Mouse (Mus musculus) right cerebral cortex, postnatal 14 days (tissue): ENCODE results near the gene Hoxb5.

Experiments
- DNase-seq: peaks from one replicate; pipeline ENCODE4 v3.0.0; 2022

Hoxb5 gene

DNA sequence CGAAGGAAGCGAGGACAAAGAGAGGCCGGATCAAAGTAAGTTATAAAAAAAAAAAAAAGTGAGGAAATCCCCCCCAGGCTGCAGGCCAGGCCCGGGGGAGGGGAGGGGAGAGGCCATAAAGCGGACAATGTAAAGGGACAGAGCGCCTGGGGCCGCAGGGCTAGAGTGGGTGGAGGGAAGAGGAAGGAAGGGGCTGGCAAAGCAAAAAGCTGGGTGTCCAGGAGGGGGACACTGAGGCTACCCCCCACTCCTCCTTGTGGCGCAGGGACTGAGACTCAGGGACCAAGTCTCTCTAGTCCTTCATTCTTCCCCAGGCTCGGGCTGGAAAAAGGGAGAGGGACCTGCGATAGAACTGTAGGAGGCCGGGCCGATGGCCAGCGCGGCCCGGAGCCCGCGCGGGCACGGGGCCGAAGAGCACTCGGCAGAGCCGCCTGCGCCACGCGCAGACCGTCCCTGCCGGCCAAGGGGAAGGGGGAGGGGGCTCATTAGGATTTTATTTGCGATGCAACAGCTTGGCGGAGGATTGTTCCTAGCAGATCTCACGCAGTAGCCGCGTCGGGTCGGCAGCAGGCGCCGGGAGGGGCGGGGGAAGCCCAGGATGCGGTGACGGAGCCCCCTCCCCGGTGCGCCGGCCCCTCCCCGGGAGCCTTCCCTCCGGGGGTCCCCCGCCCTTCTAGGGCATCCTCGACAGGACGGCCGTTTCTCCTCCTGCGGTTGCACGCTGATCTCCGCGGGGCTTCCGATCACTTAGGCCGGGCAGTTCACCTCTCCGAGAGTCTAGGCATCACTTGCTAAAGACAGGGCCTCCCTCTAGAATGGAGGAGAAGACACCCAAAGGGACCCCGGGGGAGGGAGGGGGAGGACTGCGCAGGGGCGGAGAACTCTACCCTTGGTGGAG, 30.9 kb upstream of the Hoxb5 start:
- DNase-seq: no peak

GRCm38 (mm10) chr11:96274428-96274827, 28.7 kb upstream of the Hoxb5 start:
- no peak for DNase-seq

- DNase-seq: no peak
These were observed 27.2 kb upstream of the Hoxb5 start for GRCm38 (mm10) chr11:96275896-96276295.

GRCm38 (mm10) chr11:96277151-96278044, 25.7 kb upstream of the Hoxb5 start:
- no peak for DNase-seq

- no peak for DNase-seq
These were observed 24.8 kb upstream of the Hoxb5 start for GRCm38 (mm10) chr11:96278324-96278723.

- DNase-seq: peak; percentile 78
These were observed 24.4 kb upstream of the Hoxb5 start for GRCm38 (mm10) chr11:96278773-96279172.

DNA sequence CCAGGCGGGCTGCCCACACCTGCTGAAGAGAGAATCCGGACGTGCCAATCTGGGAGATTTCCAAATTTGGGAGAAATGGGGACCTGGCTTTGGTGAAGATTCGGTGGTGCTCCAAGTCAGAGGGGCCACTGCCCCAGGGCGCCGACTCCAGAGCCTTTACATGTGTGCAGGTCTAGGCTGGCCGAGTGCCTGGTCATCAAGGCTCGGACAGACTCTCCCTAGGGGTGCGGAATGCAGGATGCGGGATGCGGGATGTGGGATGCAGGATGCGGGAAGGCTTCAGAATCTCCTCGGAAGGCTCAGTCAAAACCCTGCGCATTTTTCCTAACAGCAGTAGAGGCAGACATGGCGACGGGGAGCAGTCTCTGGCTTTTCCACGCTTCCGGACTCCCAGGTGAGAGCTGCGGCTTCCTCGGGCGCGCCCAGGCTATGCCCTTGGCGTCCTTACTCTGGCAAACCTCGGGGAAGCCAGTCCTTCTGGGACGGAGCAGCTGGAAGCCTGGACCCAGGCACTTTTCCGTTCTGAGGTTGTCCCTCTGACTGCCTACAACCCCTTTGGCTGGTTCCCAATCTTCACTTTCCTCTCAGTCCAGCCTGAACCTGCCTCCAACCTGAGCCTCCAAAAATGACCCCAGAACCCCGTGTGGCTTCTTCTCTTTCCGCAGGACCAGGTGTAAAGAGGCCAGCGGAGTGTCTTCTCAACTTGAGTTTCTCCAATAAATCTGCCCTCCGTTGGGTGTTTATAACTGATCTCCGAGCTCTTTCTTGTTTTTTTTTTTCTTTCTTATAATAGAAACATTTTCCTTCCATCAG, 23.5 kb upstream of the Hoxb5 start:
- DNase-seq: no peak

- DNase-seq: no peak
These were observed 22.4 kb upstream of the Hoxb5 start for GRCm38 (mm10) chr11:96280399-96281378.

- DNase-seq: no peak
These were observed 21.7 kb upstream of the Hoxb5 start for GRCm38 (mm10) chr11:96281396-96281795.

DNA sequence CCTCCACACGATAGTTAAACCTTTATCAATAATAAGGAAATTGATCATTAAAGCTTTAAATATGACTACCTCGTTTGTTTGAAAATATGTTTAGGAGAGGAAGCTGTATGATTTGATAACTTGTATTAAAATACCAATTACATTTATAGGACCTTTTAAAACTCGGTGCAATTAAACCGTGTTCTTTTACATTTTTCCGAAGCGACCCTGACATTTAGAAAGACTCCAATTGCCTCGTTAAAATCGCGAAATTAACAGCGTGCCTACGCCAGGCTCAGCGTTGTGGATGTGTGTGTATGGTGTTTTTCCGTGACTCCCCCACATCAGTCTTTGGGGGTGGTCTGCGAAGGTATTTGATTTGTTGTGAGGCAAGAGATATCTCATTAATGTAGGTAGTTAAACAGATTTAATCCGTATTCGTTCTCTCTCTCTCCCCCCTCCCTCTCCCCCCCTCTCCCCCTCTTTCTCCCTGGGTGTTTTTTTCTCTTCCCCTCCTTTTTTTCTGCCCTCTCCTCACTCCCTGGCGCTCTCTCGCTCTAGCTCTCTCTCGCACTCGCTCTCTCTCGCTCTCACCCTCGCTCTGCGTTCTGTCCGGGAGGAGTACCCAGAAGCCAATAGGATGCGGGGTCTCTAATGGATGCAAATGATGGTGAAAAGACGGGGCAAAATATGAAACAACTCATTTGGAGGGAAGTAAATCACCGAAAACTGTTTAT, 21.1 kb upstream of the Hoxb5 start, which contains the start of gene Hoxb8:
TSS of gene Hoxb8 (plus strand) at position 51 of the 716 bp plus-strand sequence.
- no peak for DNase-seq

- no peak for DNase-seq
These were observed 20.2 kb upstream of the Hoxb5 start for GRCm38 (mm10) chr11:96282795-96283430.

- DNase-seq: no peak
These were observed 18.9 kb upstream of the Hoxb5 start for GRCm38 (mm10) chr11:96284041-96284749.

GRCm38 (mm10) chr11:96284774-96285734, 18.1 kb upstream of the Hoxb5 start:
- DNase-seq: no peak

DNA sequence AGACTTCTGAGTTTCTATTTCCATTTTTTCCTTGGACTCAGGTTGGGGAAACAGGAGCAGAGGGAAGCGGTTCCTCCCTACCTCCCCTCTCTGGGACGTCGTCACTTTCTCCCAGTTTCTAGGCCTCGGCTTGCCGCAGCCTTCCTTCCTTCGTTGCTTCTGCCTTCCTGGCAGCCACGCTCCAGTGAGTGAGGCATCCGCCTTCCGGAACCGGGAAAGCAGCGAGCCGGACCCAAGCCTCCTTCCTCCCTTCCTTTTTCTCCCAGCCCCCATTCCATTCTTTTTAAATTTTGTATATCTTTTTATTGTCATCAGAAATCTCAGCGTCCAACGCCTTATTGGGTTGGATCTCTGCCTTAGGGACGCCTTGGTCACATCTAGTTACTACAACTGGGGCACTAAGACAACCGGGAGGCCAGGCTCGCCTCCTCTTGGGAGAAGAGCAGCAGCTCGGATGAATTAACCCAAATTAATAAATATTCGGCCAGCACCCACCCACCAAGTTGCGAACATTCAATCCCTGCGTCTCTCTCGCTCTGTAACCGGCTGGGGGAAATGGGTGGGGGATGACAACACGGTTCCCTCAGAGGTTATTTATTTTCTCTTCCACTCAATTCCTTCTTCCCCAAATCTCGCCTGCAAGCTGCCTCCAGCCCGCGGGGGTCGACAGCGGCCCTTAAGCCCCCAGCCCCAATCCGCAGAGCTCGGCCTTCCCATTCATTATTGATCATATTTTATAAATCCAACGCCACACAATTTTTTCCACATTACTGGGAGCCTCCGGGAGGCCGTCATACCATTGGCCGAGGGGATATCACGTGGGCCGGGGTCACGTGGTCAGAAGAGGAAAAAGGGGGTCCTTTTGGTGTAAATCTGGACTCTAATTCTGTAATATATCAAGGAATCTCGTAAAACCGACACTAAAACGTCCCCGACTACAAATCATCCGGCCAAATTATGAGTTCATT, 17.1 kb upstream of the Hoxb5 start, which contains the start of gene Hoxb7:
TSS of gene Hoxb7 (plus strand) at position 853 of the 968 bp plus-strand sequence.
- DNase-seq: no peak

- DNase-seq: no peak
These were observed 16.3 kb upstream of the Hoxb5 start for GRCm38 (mm10) chr11:96286739-96287385.

- no peak for DNase-seq
These were observed 15.7 kb upstream of the Hoxb5 start for GRCm38 (mm10) chr11:96287411-96287810.
